Mouse (Mus musculus) stomach, postnatal 0 days (tissue): ENCODE data around the gene Abr.

ENCODE experiments used
- CTCF ChIP-seq: IDR thresholded peaks from 2 replicates; pipeline ENCODE4 v1.5.1; 2016; ENCODE audit warnings: antibody characterized with exemption, low read depth, mild to moderate bottlenecking, moderate library complexity
- EP300 ChIP-seq: optimal IDR thresholded peaks from 2 replicates; pipeline ENCODE3; 2016; ENCODE audit warnings: antibody characterized with exemption

- TF ChIP-seq CTCF (no peak), EP300 (no peak)
Measured at GRCm38 (mm10) chr11:76497769-76498152, 124.4 kb downstream of the Abr start.
